Mouse (Mus musculus) testis, adult 2 months (tissue): ENCODE measurements around the gene Ift122.

ENCODE experiments used
- CTCF ChIP-seq: fragments of 200-500 bp; IDR thresholded peaks from 2 replicates; pipeline ENCODE4 v1.5.1; 2012; ENCODE audit warnings: low read depth, mild to moderate bottlenecking, inconsistent platforms, low read length, moderate library complexity; ENCODE audit not compliant: control insufficient read depth, insufficient read depth, insufficient replicate concordance
- POLR2A ChIP-seq: fragments of 200-500 bp; IDR thresholded peaks from 2 replicates; pipeline ENCODE4 v1.6.1; 2012; ENCODE audit warnings: low read depth, mild to moderate bottlenecking, inconsistent platforms, low read length, moderate library complexity; ENCODE audit not compliant: control insufficient read depth

- TF ChIP-seq CTCF (no peak), POLR2A (no peak)
These were observed 114.8 kb downstream of the Ift122 start for GRCm38 (mm10) chr6:115968086-115968485.
